Mouse (Mus musculus): Measurements from ENCODE around the gene Sult2b1. TPM values are rescaled to one million over a fixed set of nuclear protein-coding genes. Genes with fewer than 3 reads are reported as not detected.

Sult2b1 gene
- polyA plus RNA-seq, 1 experiment from 2014 or later: 3.7 TPM

- no peak overlapping the region for H3K4me2 ChIP-seq (replicated peaks; ENCODE audit: low read depth, low read length)
- no peak for DNase-seq (ENCODE audit: low spot score)
- TF ChIP-seq CTCF (IDR thresholded peaks at IDR 0.05): no peak
- TF ChIP-seq EP300 (IDR thresholded peaks at IDR 0.05): no peak
- no peak overlapping the region for H3K4me3 ChIP-seq (ENCODE audit: low read depth, low read length)
- H3K27ac ChIP-seq (ENCODE audit: low read length): no peak overlapping the region
- H3K9me3 ChIP-seq (ENCODE audit: low read length): no peaks in the 10 kb centered on the region
- H3K27me3 ChIP-seq (replicated peaks; ENCODE audit: insufficient read depth, low read length): no peaks in the 10 kb centered on the region
- peak; percentile 46 for ATAC-seq
- H3K4me1 ChIP-seq (ENCODE audit: insufficient read depth, low read depth, low read length): no peaks in the 10 kb centered on the region
- H3K9ac ChIP-seq (replicated peaks; ENCODE audit: low read depth): no peak overlapping the region
- no peaks in the 10 kb centered on the region for H3K36me3 ChIP-seq (ENCODE audit: insufficient read depth, low read length)
- 59% methylated on average over 8 of the region's 8 CpGs for WGBS
Measured at GRCm38 (mm10) chr7:45770427-45771082, 13.9 kb downstream of the Sult2b1 start.

DNA sequence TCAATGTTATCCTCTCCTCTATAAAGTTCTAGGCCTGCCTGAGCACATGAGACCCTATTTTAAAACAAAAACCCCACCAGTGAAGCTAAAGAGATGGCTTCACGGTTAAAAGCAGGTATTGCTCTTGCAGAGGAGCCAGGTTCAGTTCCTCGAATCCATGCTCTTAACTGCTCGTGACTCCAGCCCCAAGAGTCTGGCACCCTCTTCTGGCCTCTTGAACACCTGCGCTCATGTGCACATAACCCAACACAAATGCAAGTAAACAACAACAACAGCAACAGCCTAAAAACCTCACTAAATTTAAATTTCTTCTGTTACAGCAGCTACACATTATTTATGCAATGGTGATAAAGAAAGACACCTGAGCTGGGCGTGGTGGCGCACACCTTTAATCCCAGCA is 17.0 kb downstream of the Sult2b1 start:
- Histone ChIP-seq H3K4me3 (ENCODE audit: low read depth, low read length) (no peak overlapping the region), H3K4me1 (ENCODE audit: insufficient read depth, low read depth, low read length) (no peaks in the 10 kb centered on the region), H3K9ac (replicated peaks; ENCODE audit: low read depth) (no peak overlapping the region), H3K4me2 (replicated peaks; ENCODE audit: low read depth, low read length) (no peak overlapping the region), H3K27ac (ENCODE audit: low read length) (no peak overlapping the region), H3K36me3 (ENCODE audit: insufficient read depth, low read length) (no peaks in the 10 kb centered on the region), H3K9me3 (ENCODE audit: low read length) (no peaks in the 10 kb centered on the region), H3K27me3 (replicated peaks; ENCODE audit: insufficient read depth, low read length) (no peaks in the 10 kb centered on the region)
- DNase-seq (ENCODE audit: low spot score): no peak
- WGBS: 91% methylated on average over 6 of the region's 6 CpGs
- ATAC-seq: no peak
- TF ChIP-seq EP300 (IDR thresholded peaks at IDR 0.05) (no peak), CTCF (IDR thresholded peaks at IDR 0.05) (no peak)

DNA sequence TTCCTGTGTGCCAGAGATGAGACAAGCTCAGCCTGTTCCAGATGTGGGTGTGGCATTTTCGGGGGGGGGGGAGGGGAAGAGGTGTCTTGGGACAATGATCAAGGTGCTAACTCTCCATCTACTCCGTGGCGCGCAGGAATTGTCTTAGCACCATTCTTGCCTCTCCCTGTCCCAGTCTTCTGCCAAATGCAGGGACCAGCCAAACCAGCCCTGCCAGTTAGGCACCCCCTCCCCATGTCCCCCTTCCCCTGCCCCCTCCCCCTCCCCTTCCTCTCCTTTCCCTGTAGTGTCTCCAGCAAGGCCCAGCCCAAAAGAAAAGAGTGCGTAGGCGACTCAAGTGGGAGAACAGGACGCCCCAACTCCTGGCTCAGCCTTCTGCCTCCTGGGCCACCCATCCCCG is 17.7 kb downstream of the Sult2b1 start:
- ATAC-seq (no peak), DNase-seq (ENCODE audit: low spot score) (no peak)
- Histone ChIP-seq H3K9ac (replicated peaks; ENCODE audit: low read depth) (no peak overlapping the region), H3K27ac (ENCODE audit: low read length) (no peak overlapping the region), H3K27me3 (replicated peaks; ENCODE audit: insufficient read depth, low read length) (no peaks in the 10 kb centered on the region), H3K4me1 (ENCODE audit: insufficient read depth, low read depth, low read length) (no peaks in the 10 kb centered on the region), H3K4me2 (replicated peaks; ENCODE audit: low read depth, low read length) (no peak overlapping the region), H3K36me3 (ENCODE audit: insufficient read depth, low read length) (no peaks in the 10 kb centered on the region), H3K4me3 (ENCODE audit: low read depth, low read length) (no peak overlapping the region), H3K9me3 (ENCODE audit: low read length) (no peaks in the 10 kb centered on the region)
- TF ChIP-seq CTCF (IDR thresholded peaks at IDR 0.05) (no peak), EP300 (IDR thresholded peaks at IDR 0.05) (no peak)
- WGBS: 38% methylated on average over 8 of the region's 8 CpGs

GRCm38 (mm10) chr7:45765995-45766394 is 18.5 kb downstream of the Sult2b1 start:
- TF ChIP-seq CTCF (IDR thresholded peaks at IDR 0.05) (no peak), EP300 (IDR thresholded peaks at IDR 0.05) (no peak)
- Histone ChIP-seq H3K36me3 (ENCODE audit: insufficient read depth, low read length) (no peaks in the 10 kb centered on the region), H3K27me3 (replicated peaks; ENCODE audit: insufficient read depth, low read length) (no peaks in the 10 kb centered on the region), H3K4me1 (ENCODE audit: insufficient read depth, low read depth, low read length) (no peaks in the 10 kb centered on the region), H3K4me2 (replicated peaks; ENCODE audit: low read depth, low read length) (no peak overlapping the region), H3K27ac (ENCODE audit: low read length) (no peak overlapping the region), H3K9ac (replicated peaks; ENCODE audit: low read depth) (no peak overlapping the region), H3K4me3 (ENCODE audit: low read depth, low read length) (no peak overlapping the region), H3K9me3 (ENCODE audit: low read length) (no peaks in the 10 kb centered on the region)
- no peak; the same call in 1 of the 2 replicates for ATAC-seq
- WGBS: 37% methylated on average over 8 of the region's 8 CpGs
- DNase-seq (ENCODE audit: low spot score): no peak

DNA sequence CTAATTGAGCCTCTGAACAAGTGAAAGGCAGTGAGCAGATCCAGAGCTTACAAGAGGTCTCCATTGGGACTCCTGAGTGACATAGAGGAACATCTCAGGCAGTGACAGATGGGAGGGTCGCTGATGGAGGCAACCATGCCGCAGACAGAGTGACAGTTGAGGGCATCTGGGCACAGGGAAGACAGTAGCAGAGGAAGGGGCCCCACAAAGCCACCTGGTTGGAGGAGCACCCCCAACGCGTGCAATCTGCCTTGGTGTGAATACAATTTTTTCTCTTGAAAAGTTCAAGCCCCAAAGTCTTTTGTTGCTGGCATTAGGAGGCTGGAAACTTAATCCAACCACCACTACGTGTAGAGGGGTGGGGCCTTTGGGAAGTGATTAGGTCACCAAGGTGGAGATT is 24.3 kb downstream of the Sult2b1 start:
- TF ChIP-seq CTCF (IDR thresholded peaks at IDR 0.05) (no peak), EP300 (IDR thresholded peaks at IDR 0.05) (no peak)
- DNase-seq (ENCODE audit: low spot score): no peak
- Histone ChIP-seq H3K4me2 (replicated peaks; ENCODE audit: low read depth, low read length) (no peak overlapping the region), H3K9me3 (ENCODE audit: low read length) (no peaks in the 10 kb centered on the region), H3K4me3 (ENCODE audit: low read depth, low read length) (no peak overlapping the region), H3K27ac (ENCODE audit: low read length) (no peak overlapping the region), H3K4me1 (ENCODE audit: insufficient read depth, low read depth, low read length) (no peaks in the 10 kb centered on the region), H3K36me3 (ENCODE audit: insufficient read depth, low read length) (no peaks in the 10 kb centered on the region), H3K9ac (replicated peaks; ENCODE audit: low read depth) (no peak overlapping the region), H3K27me3 (replicated peaks; ENCODE audit: insufficient read depth, low read length) (no peaks in the 10 kb centered on the region)
- ATAC-seq: no peak
- 57% methylated on average over 5 of the region's 5 CpGs for WGBS

GRCm38 (mm10) chr7:45759400-45759799 is 25.1 kb downstream of the Sult2b1 start:
- no peaks in the 10 kb centered on the region for H3K9me3 ChIP-seq (ENCODE audit: low read length)
- TF ChIP-seq EP300 (IDR thresholded peaks at IDR 0.05) (no peak), CTCF (IDR thresholded peaks at IDR 0.05) (peak; percentile 56)
- ATAC-seq: peak; percentile 96
- H3K4me1 ChIP-seq (ENCODE audit: insufficient read depth, low read depth, low read length): no peaks in the 10 kb centered on the region
- H3K4me2 ChIP-seq (replicated peaks; ENCODE audit: low read depth, low read length): peak overlapping the region; percentile 29; the same call in 1 of the 2 replicates
- H3K9ac ChIP-seq (replicated peaks; ENCODE audit: low read depth): no peak overlapping the region
- H3K27ac ChIP-seq (ENCODE audit: low read length): no peak overlapping the region
- DNase-seq (ENCODE audit: low spot score): peak; percentile 74
- no peaks in the 10 kb centered on the region for H3K27me3 ChIP-seq (replicated peaks; ENCODE audit: insufficient read depth, low read length)
- 3% methylated on average over 24 of the region's 27 CpGs for WGBS
- no peaks in the 10 kb centered on the region for H3K36me3 ChIP-seq (ENCODE audit: insufficient read depth, low read length)
- no peak overlapping the region for H3K4me3 ChIP-seq (ENCODE audit: low read depth, low read length)
